Mouse (Mus musculus): Measurements from ENCODE around the gene Itga5.

DNA sequence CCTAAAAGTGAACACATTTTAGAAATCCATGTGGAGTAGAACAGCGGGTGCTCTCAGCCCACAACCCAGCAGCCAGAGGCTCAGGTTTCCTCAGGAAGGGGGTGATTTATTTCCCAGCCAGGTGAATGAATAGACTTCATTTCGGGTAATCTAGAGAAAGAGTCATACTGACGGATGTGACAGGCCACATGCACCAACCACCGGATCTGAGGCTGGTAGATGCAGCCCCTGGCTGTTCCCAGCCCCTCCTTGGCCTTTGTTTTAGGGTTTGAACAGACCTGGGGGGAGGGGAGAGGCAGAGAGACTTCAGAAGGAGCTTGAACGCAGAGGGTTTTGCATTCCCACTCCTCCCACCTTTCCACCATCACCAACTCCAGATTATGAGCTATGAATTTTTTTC, 70.7 kb downstream of the Itga5 start:
- TF ChIP-seq CTCF (conservative IDR thresholded peaks at IDR 0.05; ENCODE audit: low read length) = no peak
- no peak for TF ChIP-seq NANOG (IDR thresholded peaks at IDR 0.05; ENCODE audit: borderline replicate concordance, low read length)
- no peak for TF ChIP-seq POU5F1 (IDR thresholded peaks at IDR 0.05; ENCODE audit: borderline replicate concordance, low read length)

All from E14TG2a.4 (cell line).